Mouse (Mus musculus) forebrain, embryonic 11.5 days (tissue): ENCODE results near the gene Serpinb9. TPM values are rescaled to one million over a fixed set of nuclear protein-coding genes. Genes with fewer than 3 reads are reported as not detected.

Experiments
- ATAC-seq: fragments of 200-750 bp; cut with Nextera tagmentation; replicated peaks from 2 replicates; pipeline ENCODE4 v1.8.0; 2017; ENCODE audit warnings: moderate TSS enrichment; ENCODE audit not compliant: low FRiP score
- DNase-seq: peaks from one replicate; pipeline ENCODE4 v3.0.0-alpha.2; 2017; ENCODE audit warnings: low spot score
- H3K27ac ChIP-seq: fragments of 300-500 bp; sonication (generic); 2 replicates; pipeline ENCODE4 v1.5.1; 2014; ENCODE audit warnings: low read depth, low read length
- H3K27me3 ChIP-seq: fragments of 300-500 bp; sonication (generic); 2 replicates; pipeline ENCODE4 v1.6.1; 2014; ENCODE audit warnings: mild to moderate bottlenecking, low read length, mixed read lengths; ENCODE audit not compliant: control insufficient read depth, insufficient read depth
- H3K36me3 ChIP-seq: fragments of 300-500 bp; sonication (generic); 2 replicates; pipeline ENCODE4 v1.6.1; 2014; ENCODE audit warnings: mild to moderate bottlenecking, low read length, moderate library complexity, mixed read lengths; ENCODE audit not compliant: control insufficient read depth, insufficient read depth
- H3K4me1 ChIP-seq: fragments of 300-500 bp; sonication (generic); replicated peaks from 2 replicates; pipeline ENCODE4 v1.6.1; 2014; ENCODE audit warnings: low read length, mixed read lengths; ENCODE audit not compliant: control insufficient read depth, insufficient read depth
- H3K4me2 ChIP-seq: fragments of 300-500 bp; sonication (generic); 2 replicates; pipeline ENCODE4 v1.6.1; 2014; ENCODE audit warnings: low read depth, mild to moderate bottlenecking, low read length, moderate library complexity, mixed read lengths; ENCODE audit not compliant: severe bottlenecking
- H3K4me3 ChIP-seq: fragments of 300-500 bp; sonication (generic); 2 replicates; pipeline ENCODE4 v1.5.1; 2014; ENCODE audit warnings: low read depth, low read length
- H3K9ac ChIP-seq: fragments of 300-500 bp; sonication (generic); 2 replicates; pipeline ENCODE4 v1.6.1; 2014; ENCODE audit warnings: low read length
- H3K9me3 ChIP-seq: fragments of 300-500 bp; sonication (generic); 2 replicates; pipeline ENCODE4 v1.6.1; 2016; ENCODE audit warnings: low read length, mixed read lengths; ENCODE audit not compliant: control insufficient read depth
- WGBS: fragments of 180-500 bp; shearing (Covaris S2); extraction: QIAGEN DNeasy Blood & Tissue Kit; methylation state at CpG from one replicate; pipeline ENCODE4 v1.1.7; 2014; 5-methylcytosine and 5-hydroxymethylcytosine counted together
- polyA plus RNA-seq: library from polyadenylated mRNA; unstranded; fragments of >200 nt; fragmentation: Nextera tagmentation; extraction: Ambion mirVana; gene quantifications from 2 replicates; pipeline ENCODE4 v1.2.1, GENCODE M21; 2014

Serpinb9 gene
- polyA plus RNA-seq, 1 experiment from 2014 or later, result 0.99 TPM

DNA sequence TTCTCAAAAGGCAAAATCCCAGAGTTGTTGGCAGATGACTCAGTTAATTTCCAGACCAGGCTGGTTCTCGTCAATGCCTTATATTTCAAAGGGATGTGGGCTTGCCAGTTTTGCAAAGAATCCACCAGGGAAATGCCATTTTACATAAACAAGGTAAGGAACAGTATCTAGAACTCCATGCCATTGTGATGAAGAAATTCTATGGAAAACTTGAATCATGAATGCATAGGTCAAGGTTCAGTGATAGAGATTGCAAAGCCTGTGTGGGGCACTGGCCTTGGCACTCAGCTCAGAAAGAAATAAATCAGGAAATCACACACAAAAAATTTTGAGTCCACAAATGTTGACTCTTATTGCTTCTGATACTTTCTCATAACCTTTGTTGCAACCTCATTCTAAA, 32.5 kb downstream of the Serpinb9 start:
- Histone ChIP-seq H3K9ac (no peak overlapping the region), H3K9me3 (no peaks in the 10 kb centered on the region), H3K27ac (no peak overlapping the region), H3K27me3 (no peaks in the 10 kb centered on the region), H3K4me1 (no peaks in the 10 kb centered on the region), H3K36me3 (no peaks in the 10 kb centered on the region), H3K4me2 (no peak overlapping the region), H3K4me3 (no peak overlapping the region)
- 79% methylated on average over 1 of the region's 1 CpGs for WGBS
- no peak for ATAC-seq
- DNase-seq, result no peak

GRCm38 (mm10) chr13:33043542-33043941, 40.5 kb downstream of the Serpinb9 start:
- no peaks in the 10 kb centered on the region for H3K4me1 ChIP-seq
- no peak overlapping the region for H3K27ac ChIP-seq
- no peak overlapping the region for H3K4me3 ChIP-seq
- H3K9ac ChIP-seq, result no peak overlapping the region
- WGBS, result 94% methylated on average over 3 of the region's 3 CpGs
- no peaks in the 10 kb centered on the region for H3K9me3 ChIP-seq
- no peaks in the 10 kb centered on the region for H3K27me3 ChIP-seq
- no peak overlapping the region for H3K4me2 ChIP-seq
- no peaks in the 10 kb centered on the region for H3K36me3 ChIP-seq
- ATAC-seq (no peak), DNase-seq (no peak)

- WGBS, result 93% methylated on average over 2 of the region's 2 CpGs
- ATAC-seq (no peak), DNase-seq (no peak)
- H3K9me3 ChIP-seq, result no peaks in the 10 kb centered on the region
- H3K27me3 ChIP-seq, result no peaks in the 10 kb centered on the region
- no peaks in the 10 kb centered on the region for H3K36me3 ChIP-seq
- H3K9ac ChIP-seq, result no peak overlapping the region
- H3K4me1 ChIP-seq, result no peaks in the 10 kb centered on the region
- H3K27ac ChIP-seq, result no peak overlapping the region
- H3K4me3 ChIP-seq, result no peak overlapping the region
- H3K4me2 ChIP-seq, result no peak overlapping the region
Measured at GRCm38 (mm10) chr13:33047234-33047633, 44.2 kb downstream of the Serpinb9 start.

- 77% methylated on average over 4 of the region's 4 CpGs for WGBS
- no peaks in the 10 kb centered on the region for H3K27me3 ChIP-seq
Measured at GRCm38 (mm10) chr13:33048187-33048586, 45.1 kb downstream of the Serpinb9 start.

GRCm38 (mm10) chr13:33051697-33052096, 48.6 kb downstream of the Serpinb9 start:
- DNase-seq, result no peak
- Histone ChIP-seq H3K9me3 (no peaks in the 10 kb centered on the region), H3K9ac (no peak overlapping the region), H3K4me1 (no peaks in the 10 kb centered on the region), H3K36me3 (no peaks in the 10 kb centered on the region), H3K4me3 (no peak overlapping the region), H3K27me3 (no peaks in the 10 kb centered on the region), H3K27ac (no peak overlapping the region), H3K4me2 (no peak overlapping the region)
- whole genome bisulfite sequencing, result 64% methylated on average over 3 of the region's 3 CpGs
- ATAC-seq, result no peak

More at GRCm38 (mm10) chr13:33048187-33048586, 45.1 kb downstream of the Serpinb9 start:
- Histone ChIP-seq H3K4me2 (no peak overlapping the region), H3K4me3 (no peak overlapping the region), H3K36me3 (no peaks in the 10 kb centered on the region), H3K9ac (no peak overlapping the region), H3K9me3 (no peaks in the 10 kb centered on the region), H3K27ac (no peak overlapping the region), H3K4me1 (no peaks in the 10 kb centered on the region)
- ATAC-seq (no peak), DNase-seq (no peak)

GRCm38 (mm10) chr13:33063048-33063447, 60.0 kb downstream of the Serpinb9 start:
- DNase-seq, result no peak
- Histone ChIP-seq H3K27ac (no peak overlapping the region), H3K4me3 (no peak overlapping the region), H3K4me1 (no peaks in the 10 kb centered on the region), H3K4me2 (no peak overlapping the region), H3K9me3 (no peaks in the 10 kb centered on the region), H3K27me3 (no peaks in the 10 kb centered on the region), H3K9ac (no peak overlapping the region), H3K36me3 (no peaks in the 10 kb centered on the region)
- 73% methylated on average over 1 of the region's 1 CpGs for WGBS
- no peak for ATAC-seq

Other genes starting within 250 kb of the Serpinb9 start
- gene Mylk4, start 219.3 kb upstream of the Serpinb9 start, polyA plus RNA-seq, result 0.11 TPM in 1 of 2 replicates, not detected in the other
- gene Wrnip1, start 201.2 kb upstream of the Serpinb9 start, polyA plus RNA-seq, result 22.1 and 22.9 TPM in 2 replicates
- not detected in 2 replicates for gene D930007J09Rik, start 200.4 kb upstream of the Serpinb9 start, polyA plus RNA-seq
- 0.68 and 1.1 TPM in 2 replicates for gene Serpinb1a, start 152.1 kb upstream of the Serpinb9 start, polyA plus RNA-seq
- gene Serpinb1c, start 105.0 kb upstream of the Serpinb9 start, polyA plus RNA-seq, result not detected in 2 replicates
- 0.53 and 1.2 TPM in 2 replicates for gene Serpinb6b, start 38.0 kb upstream of the Serpinb9 start, polyA plus RNA-seq
- 0.15 TPM in 1 of 2 replicates, not detected in the other for gene Serpinb9b, start 24.2 kb downstream of the Serpinb9 start, polyA plus RNA-seq
- 0.11 TPM in 1 of 2 replicates, not detected in the other for gene Serpinb1b, start 75.3 kb downstream of the Serpinb9 start, polyA plus RNA-seq
- gene Serpinb9c, start 156.5 kb downstream of the Serpinb9 start, polyA plus RNA-seq, result not detected in 2 replicates
- not detected in 2 replicates for gene Serpinb9d, start 189.7 kb downstream of the Serpinb9 start, polyA plus RNA-seq
- not detected in 2 replicates for gene Serpinb9e, start 246.4 kb downstream of the Serpinb9 start, polyA plus RNA-seq